Mouse (Mus musculus) inflammation-experienced regulatory T-cells (primary cell): ENCODE data around the gene Sntg2. TPM values are rescaled to one million over a fixed set of nuclear protein-coding genes. Genes with fewer than 3 reads are reported as not detected.

Experiments used
- polyA plus RNA-seq, 2 experiments: library from polyadenylated mRNA; unstranded; fragments of 100-300 nt; shearing (Covaris generic); gene quantifications; one replicate each; pipeline ENCODE4 v1.2.1; 2017

Gene Sntg2
- polyA plus RNA-seq = 1 to 10 TPM in 1 of 2 experiments, under 1 TPM in 1; 0.17 to 2.7 TPM

GRCm38 (mm10) chr12:30372933-30373501 is at the start of gene Sntg2:
TSS of gene Sntg2 (minus strand) at chr12:30373375.

DNA sequence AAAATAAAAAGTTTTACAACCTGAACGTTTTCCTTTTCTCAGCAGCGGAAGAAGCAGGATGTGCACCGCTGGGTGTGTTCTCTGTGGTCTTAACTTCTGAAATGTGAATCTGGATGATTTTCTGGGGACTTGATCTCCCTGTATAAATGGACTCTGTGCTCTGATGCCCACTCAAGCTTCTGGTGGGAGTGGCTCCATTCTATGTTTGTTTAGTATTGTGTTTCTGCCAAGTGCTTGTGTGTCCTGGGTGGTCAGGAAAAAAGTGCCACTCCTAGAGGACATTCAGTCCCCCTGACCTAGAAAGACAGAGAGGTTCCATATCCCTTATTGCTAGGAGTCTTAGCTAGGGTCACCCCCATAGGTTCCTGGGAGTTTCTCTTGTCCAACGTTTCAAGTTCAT is 240.7 kb downstream of the Sntg2 start, which contains the start of gene Tpo:
Gene Tpo (minus strand): TSS at position 101 of the 400 bp plus-strand sequence.

Other genes with a start within 250 kb of the Sntg2 start
- under 1 TPM; 0.10 to 0.53 TPM for gene Tpo, start 240.8 kb downstream of the Sntg2 start, polyA plus RNA-seq
- gene Tmem18, start 211.1 kb upstream of the Sntg2 start, polyA plus RNA-seq = 10 to 100 TPM; 26.8 to 27.0 TPM